Mouse (Mus musculus) limb, embryonic 12.5 days (tissue): Measurements from ENCODE around the gene Brk1. TPM values are rescaled to one million over a fixed set of nuclear protein-coding genes. Genes with fewer than 3 reads are reported as not detected.

Source experiments
- ATAC-seq: fragments of 200-750 bp; cut with Nextera tagmentation; 2 replicates; pipeline ENCODE4 v1.8.0; 2017; ENCODE audit warnings: low read depth, moderate TSS enrichment; ENCODE audit not compliant: insufficient number of reproducible peaks, insufficient read depth, low FRiP score, low TSS enrichment
- H3K27ac ChIP-seq: fragments of 300-500 bp; sonication (generic); 2 replicates; pipeline ENCODE4 v1.5.1; 2016; ENCODE audit warnings: mild to moderate bottlenecking, moderate library complexity
- H3K27me3 ChIP-seq: fragments of 300-500 bp; sonication (generic); 2 replicates; pipeline ENCODE4 v1.6.1; 2016; ENCODE audit warnings: mild to moderate bottlenecking, moderate library complexity
- H3K36me3 ChIP-seq: fragments of 300-500 bp; sonication (generic); 2 replicates; pipeline ENCODE4 v1.6.1; 2016; ENCODE audit warnings: mild to moderate bottlenecking, moderate library complexity
- H3K4me1 ChIP-seq: fragments of 300-500 bp; sonication (generic); replicated peaks from 2 replicates; pipeline ENCODE4 v1.6.1; 2016
- H3K4me2 ChIP-seq: fragments of 300-500 bp; sonication (generic); 2 replicates; pipeline ENCODE4 v1.6.1; 2016; ENCODE audit warnings: mild to moderate bottlenecking, moderate library complexity
- H3K4me3 ChIP-seq: fragments of 300-500 bp; sonication (generic); replicated peaks from 2 replicates; pipeline ENCODE4 v1.5.1; 2016; ENCODE audit warnings: mild to moderate bottlenecking
- H3K9ac ChIP-seq: fragments of 300-500 bp; sonication (generic); replicated peaks from 2 replicates; pipeline ENCODE4 v1.6.1; 2016; ENCODE audit warnings: mild to moderate bottlenecking, moderate library complexity
- H3K9me3 ChIP-seq: fragments of 300-500 bp; sonication (generic); 2 replicates; pipeline ENCODE4 v1.6.1; 2016; ENCODE audit warnings: mild to moderate bottlenecking, moderate library complexity
- WGBS: fragments of 180-500 bp; shearing (Covaris S2); methylation state at CpG from one replicate; pipeline ENCODE4 v1.1.7; 2016; 5-methylcytosine and 5-hydroxymethylcytosine counted together
- polyA plus RNA-seq: library from polyadenylated mRNA; unstranded; fragments of >200 nt; fragmentation: Nextera tagmentation; extraction: Ambion mirVana; gene quantifications from 2 replicates; pipeline ENCODE4 v1.2.1, GENCODE M21; 2016

The Brk1 gene
- polyA plus RNA-seq, 1 experiment from 2014 or later: 206 TPM

- WGBS: under 1% methylated on average over 74 of the region's 76 CpGs
- H3K27me3 ChIP-seq: no peaks in the 10 kb centered on the region
These were observed 19.6 kb downstream of the Brk1 start, which contains the start of gene Vhl for GRCm38 (mm10) chr6:113623941-113624751. Gene Vhl (plus strand): TSS chr6:113623959.

GRCm38 (mm10) chr6:113624989-113625770 is 20.6 kb downstream of the Brk1 start:
- WGBS: 54% methylated on average over 5 of the region's 5 CpGs
- H3K27ac ChIP-seq: peak overlapping the region; percentile 91; the same call in 1 of the 2 replicates
- no peaks in the 10 kb centered on the region for H3K27me3 ChIP-seq

More at GRCm38 (mm10) chr6:113623941-113624751, 19.6 kb downstream of the Brk1 start, which contains the start of gene Vhl:
- Histone ChIP-seq H3K4me1 (peaks cover 16% of the 10 kb centered on the region), H3K27ac (peak within 1 kb of the TSS; percentile 91), H3K9me3 (no peaks in the 10 kb centered on the region), H3K4me3 (peak within 1 kb of the TSS; percentile 69), H3K36me3 (peaks cover 21% of the 10 kb centered on the region), H3K9ac (peak within 1 kb of the TSS; percentile 87), H3K4me2 (peak within 1 kb of the TSS; percentile 73)
- ATAC-seq: peak; percentile 76

GRCm38 (mm10) chr6:113630322-113630721 is 25.8 kb downstream of the Brk1 start:
- no peak for ATAC-seq
- Histone ChIP-seq H3K36me3 (peaks cover 72% of the 10 kb centered on the region), H3K27me3 (no peaks in the 10 kb centered on the region), H3K4me2 (no peak overlapping the region), H3K9ac (no peak overlapping the region), H3K27ac (no peak overlapping the region), H3K4me1 (peaks cover 9% of the 10 kb centered on the region), H3K9me3 (no peaks in the 10 kb centered on the region), H3K4me3 (no peak overlapping the region)
- WGBS: 85% methylated on average over 5 of the region's 5 CpGs

More at GRCm38 (mm10) chr6:113624989-113625770, 20.6 kb downstream of the Brk1 start:
- H3K36me3 ChIP-seq: peaks cover 31% of the 10 kb centered on the region
- peak overlapping the region; percentile 73 for H3K4me2 ChIP-seq
- H3K9ac ChIP-seq: peak overlapping the region; percentile 87
- H3K4me1 ChIP-seq: peaks cover 16% of the 10 kb centered on the region
- H3K4me3 ChIP-seq: peak overlapping the region; percentile 69
- H3K9me3 ChIP-seq: no peaks in the 10 kb centered on the region
- ATAC-seq: no peak

GRCm38 (mm10) chr6:113632863-113633262 is 28.3 kb downstream of the Brk1 start:
- H3K4me2 ChIP-seq: no peak overlapping the region
- ATAC-seq: no peak
- H3K4me3 ChIP-seq: no peak overlapping the region
- H3K27me3 ChIP-seq: no peaks in the 10 kb centered on the region
- H3K9ac ChIP-seq: no peak overlapping the region
- no peaks in the 10 kb centered on the region for H3K4me1 ChIP-seq
- H3K27ac ChIP-seq: no peak overlapping the region
- peaks cover 61% of the 10 kb centered on the region for H3K36me3 ChIP-seq
- no peaks in the 10 kb centered on the region for H3K9me3 ChIP-seq
- 96% methylated on average over 4 of the region's 4 CpGs for WGBS

- Histone ChIP-seq H3K4me2 (peak within 1 kb of the TSS; percentile 70), H3K9ac (peak within 1 kb of the TSS; percentile 63), H3K4me3 (peak within 1 kb of the TSS; percentile 52), H3K36me3 (peaks cover 9% of the 10 kb centered on the region; the same call in 1 of the 2 replicates), H3K27me3 (no peaks in the 10 kb centered on the region), H3K4me1 (no peaks in the 10 kb centered on the region), H3K27ac (peak within 1 kb of the TSS; percentile 17; the same call in 1 of the 2 replicates), H3K9me3 (no peaks in the 10 kb centered on the region)
- 7% methylated on average over 37 of the region's 37 CpGs for WGBS
- peak; percentile 95 for ATAC-seq
These were observed 33.9 kb downstream of the Brk1 start, which contains the start of gene Irak2 for GRCm38 (mm10) chr6:113638302-113639040. Gene Irak2 (plus strand): TSS chr6:113638467.

GRCm38 (mm10) chr6:113639201-113639600 is 34.6 kb downstream of the Brk1 start:
- no peak overlapping the region for H3K4me3 ChIP-seq
- 89% methylated on average over 4 of the region's 4 CpGs for whole genome bisulfite sequencing
- ATAC-seq: no peak
- H3K4me1 ChIP-seq: no peaks in the 10 kb centered on the region
- H3K27me3 ChIP-seq: no peaks in the 10 kb centered on the region
- H3K27ac ChIP-seq: no peak overlapping the region
- peaks cover 3% of the 10 kb centered on the region; the same call in 1 of the 2 replicates for H3K36me3 ChIP-seq
- H3K4me2 ChIP-seq: no peak overlapping the region
- no peak overlapping the region for H3K9ac ChIP-seq
- no peaks in the 10 kb centered on the region for H3K9me3 ChIP-seq

- H3K27ac ChIP-seq: no peak overlapping the region
- H3K4me2 ChIP-seq: no peak overlapping the region
- no peak overlapping the region for H3K4me3 ChIP-seq
- no peak overlapping the region for H3K9ac ChIP-seq
- H3K36me3 ChIP-seq: no peaks in the 10 kb centered on the region
- ATAC-seq: no peak
- H3K27me3 ChIP-seq: no peaks in the 10 kb centered on the region
- H3K9me3 ChIP-seq: no peaks in the 10 kb centered on the region
- H3K4me1 ChIP-seq: no peaks in the 10 kb centered on the region
- WGBS: 83% methylated on average over 8 of the region's 8 CpGs
These were observed 38.0 kb downstream of the Brk1 start for GRCm38 (mm10) chr6:113642605-113643004.

- Histone ChIP-seq H3K27ac (no peak overlapping the region), H3K9me3 (no peaks in the 10 kb centered on the region), H3K4me3 (no peak overlapping the region), H3K4me1 (no peaks in the 10 kb centered on the region), H3K27me3 (no peaks in the 10 kb centered on the region), H3K36me3 (no peaks in the 10 kb centered on the region), H3K9ac (no peak overlapping the region), H3K4me2 (no peak overlapping the region)
- WGBS: 83% methylated on average over 4 of the region's 4 CpGs
- ATAC-seq: no peak
These were observed 38.4 kb downstream of the Brk1 start for GRCm38 (mm10) chr6:113643021-113643420.

GRCm38 (mm10) chr6:113643967-113644366 is 39.4 kb downstream of the Brk1 start:
- H3K4me2 ChIP-seq: no peak overlapping the region
- 86% methylated on average over 2 of the region's 2 CpGs for WGBS
- H3K27me3 ChIP-seq: no peaks in the 10 kb centered on the region
- no peaks in the 10 kb centered on the region for H3K9me3 ChIP-seq
- no peak overlapping the region for H3K9ac ChIP-seq
- no peaks in the 10 kb centered on the region for H3K36me3 ChIP-seq
- no peaks in the 10 kb centered on the region for H3K4me1 ChIP-seq
- ATAC-seq: no peak
- no peak overlapping the region for H3K27ac ChIP-seq
- no peak overlapping the region for H3K4me3 ChIP-seq

GRCm38 (mm10) chr6:113644808-113645207 is 40.2 kb downstream of the Brk1 start:
- no peaks in the 10 kb centered on the region for H3K9me3 ChIP-seq
- H3K9ac ChIP-seq: no peak overlapping the region
- H3K27me3 ChIP-seq: no peaks in the 10 kb centered on the region
- H3K4me3 ChIP-seq: no peak overlapping the region
- no peak for ATAC-seq
- H3K27ac ChIP-seq: no peak overlapping the region
- H3K36me3 ChIP-seq: no peaks in the 10 kb centered on the region
- no peaks in the 10 kb centered on the region for H3K4me1 ChIP-seq
- H3K4me2 ChIP-seq: no peak overlapping the region
- 83% methylated on average over 8 of the region's 8 CpGs for WGBS
